Mouse (Mus musculus): ENCODE data around the gene AI854703. TPM values are rescaled to one million over a fixed set of nuclear protein-coding genes. Genes with fewer than 3 reads are reported as not detected.
"Not testable (repeated sequence)": the region's sequence is repeated elsewhere in the genome, so short reads cannot be mapped to it uniquely, and the experiment has no call there.

Gene AI854703
- total RNA-seq, 1 experiment = 0.67 TPM

- TF ChIP-seq CHD2 (IDR thresholded peaks at IDR 0.05; ENCODE audit: low read depth, low read length) (no peak), HCFC1 (IDR thresholded peaks at IDR 0.05; ENCODE audit: borderline replicate concordance, insufficient read depth, low read length) (no peak), MAFK (IDR thresholded peaks at IDR 0.05; ENCODE audit: insufficient read depth, low read depth, low read length) (no peak), ZC3H11A (IDR thresholded peaks at IDR 0.05; ENCODE audit: borderline replicate concordance, low read depth, low read length) (no peak), ZNF384 (IDR thresholded peaks at IDR 0.05; ENCODE audit: low read depth, low read length) (no peak)
- DNase-seq (ENCODE audit: low read depth, low spot score) = no peak
- Histone ChIP-seq H3K9ac (ENCODE audit: insufficient read depth, low read depth, low read length, poor library complexity, severe bottlenecking) (peak overlapping the region; percentile 53), H3K27ac (ENCODE audit: insufficient read depth, low read depth, low read length, poor library complexity, severe bottlenecking) (no peak overlapping the region), H3K4me1 (ENCODE audit: control insufficient read depth in 2 of 2, insufficient read depth in 2 of 2, low read length in 2 of 2, poor library complexity in 1 of 2) (peaks cover 0 to 11% of the 10 kb centered on the region in 2 experiments; a peak in 1 of 4 replicates), H3K9me3 (ENCODE audit: control insufficient read depth, insufficient read depth, low read depth, low read length) (no peaks in the 10 kb centered on the region), H3K36me3 (ENCODE audit: control insufficient read depth, insufficient read depth, low read length, poor library complexity, severe bottlenecking) (peaks cover 7% of the 10 kb centered on the region; the same call in 1 of the 2 replicates), H3K4me3 (ENCODE audit: insufficient read depth in 1 of 2, low read depth in 1 of 2, low read length in 2 of 2, poor library complexity in 1 of 2, severe bottlenecking in 1 of 2) (peak overlapping the region; percentile 69 to 71)
- in situ Hi-C loops (cut with MboI; ENCODE audit: low sequenced_read_pairs in 2 of 2, unreplicated experiment in 2 of 2) = no loop called here
These were observed 6.5 kb upstream of the AI854703 start for GRCm38 (mm10) chr6:48620031-48620430.

GRCm38 (mm10) chr6:48622186-48622843 is 4.2 kb upstream of the AI854703 start:
- H3K9me3 ChIP-seq (ENCODE audit: control insufficient read depth, insufficient read depth, low read depth, low read length); DNase-seq (ENCODE audit: low read depth, low spot score); H3K27ac ChIP-seq (ENCODE audit: insufficient read depth, low read depth, low read length, poor library complexity, severe bottlenecking); in situ Hi-C loops (cut with MboI; ENCODE audit: low sequenced_read_pairs in 2 of 2, unreplicated experiment in 2 of 2); H3K36me3 ChIP-seq (ENCODE audit: control insufficient read depth, insufficient read depth, low read length, poor library complexity, severe bottlenecking): not testable (repeated sequence)
- Histone ChIP-seq H3K9ac (ENCODE audit: insufficient read depth, low read depth, low read length, poor library complexity, severe bottlenecking) (peak overlapping the region; percentile 63), H3K4me3 (ENCODE audit: insufficient read depth in 1 of 2, low read depth in 1 of 2, low read length in 2 of 2, poor library complexity in 1 of 2, severe bottlenecking in 1 of 2) (peak overlapping the region; percentile 37 to 93), H3K4me1 (ENCODE audit: control insufficient read depth in 2 of 2, insufficient read depth in 2 of 2, low read length in 2 of 2, poor library complexity in 1 of 2) (peaks cover 0 to 11% of the 10 kb centered on the region in 2 experiments; a peak in 1 of 4 replicates)

GRCm38 (mm10) chr6:48623460-48623859 is 3.1 kb upstream of the AI854703 start:
- Histone ChIP-seq H3K4me3 (ENCODE audit: insufficient read depth in 1 of 2, low read depth in 1 of 2, low read length in 2 of 2, poor library complexity in 1 of 2, severe bottlenecking in 1 of 2) (no peak overlapping the region), H3K36me3 (ENCODE audit: control insufficient read depth, insufficient read depth, low read length, poor library complexity, severe bottlenecking) (peaks cover 7% of the 10 kb centered on the region; the same call in 1 of the 2 replicates), H3K27ac (ENCODE audit: insufficient read depth, low read depth, low read length, poor library complexity, severe bottlenecking) (no peak overlapping the region), H3K4me1 (ENCODE audit: control insufficient read depth in 2 of 2, insufficient read depth in 2 of 2, low read length in 2 of 2, poor library complexity in 1 of 2) (peaks cover 0 to 11% of the 10 kb centered on the region in 2 experiments; a peak in 1 of 4 replicates), H3K9ac (ENCODE audit: insufficient read depth, low read depth, low read length, poor library complexity, severe bottlenecking) (no peak overlapping the region), H3K9me3 (ENCODE audit: control insufficient read depth, insufficient read depth, low read depth, low read length) (no peaks in the 10 kb centered on the region)
- DNase-seq (ENCODE audit: low read depth, low spot score) = no peak
- TF ChIP-seq ZC3H11A (IDR thresholded peaks at IDR 0.05; ENCODE audit: borderline replicate concordance, low read depth, low read length) = no peak
- no peak for TF ChIP-seq CHD2 (IDR thresholded peaks at IDR 0.05; ENCODE audit: low read depth, low read length)
- no peak for TF ChIP-seq MAFK (IDR thresholded peaks at IDR 0.05; ENCODE audit: insufficient read depth, low read depth, low read length)
- TF ChIP-seq HCFC1 (IDR thresholded peaks at IDR 0.05; ENCODE audit: borderline replicate concordance, insufficient read depth, low read length) = no peak
- TF ChIP-seq ZNF384 (IDR thresholded peaks at IDR 0.05; ENCODE audit: low read depth, low read length) = no peak
- in situ Hi-C loops (cut with MboI; ENCODE audit: low sequenced_read_pairs in 2 of 2, unreplicated experiment in 2 of 2) = no loop called here

- in situ Hi-C loops (cut with MboI; ENCODE audit: low sequenced_read_pairs in 2 of 2, unreplicated experiment in 2 of 2) = no loop called here
- peak overlapping the region; percentile 42 to 47 for H3K4me3 ChIP-seq (ENCODE audit: insufficient read depth in 1 of 2, low read depth in 1 of 2, low read length in 2 of 2, poor library complexity in 1 of 2, severe bottlenecking in 1 of 2)
- no peak overlapping the region for H3K9ac ChIP-seq (ENCODE audit: insufficient read depth, low read depth, low read length, poor library complexity, severe bottlenecking)
- no peaks in the 10 kb centered on the region for H3K9me3 ChIP-seq (ENCODE audit: control insufficient read depth, insufficient read depth, low read depth, low read length)
- H3K4me1 ChIP-seq (ENCODE audit: control insufficient read depth in 2 of 2, insufficient read depth in 2 of 2, low read length in 2 of 2, poor library complexity in 1 of 2) = peaks cover 0 to 5% of the 10 kb centered on the region in 2 experiments; a peak in 1 of 4 replicates
- no peak for DNase-seq (ENCODE audit: low read depth, low spot score)
- H3K36me3 ChIP-seq (ENCODE audit: control insufficient read depth, insufficient read depth, low read length, poor library complexity, severe bottlenecking) = no peaks in the 10 kb centered on the region
- TF ChIP-seq ZC3H11A (IDR thresholded peaks at IDR 0.05; ENCODE audit: borderline replicate concordance, low read depth, low read length) (no peak), ZNF384 (IDR thresholded peaks at IDR 0.05; ENCODE audit: low read depth, low read length) (no peak), HCFC1 (IDR thresholded peaks at IDR 0.05; ENCODE audit: borderline replicate concordance, insufficient read depth, low read length) (no peak), CHD2 (IDR thresholded peaks at IDR 0.05; ENCODE audit: low read depth, low read length) (no peak), MAFK (IDR thresholded peaks at IDR 0.05; ENCODE audit: insufficient read depth, low read depth, low read length) (no peak)
- no peak overlapping the region for H3K27ac ChIP-seq (ENCODE audit: insufficient read depth, low read depth, low read length, poor library complexity, severe bottlenecking)
These were observed 420 bp downstream of the AI854703 start for GRCm38 (mm10) chr6:48626984-48627383.
